Mouse (Mus musculus): ENCODE results near the gene Klf2.
A peak's percentile ranks its signal among the peaks of the same experiment; 100 is the strongest.

The Klf2 gene

DNA sequence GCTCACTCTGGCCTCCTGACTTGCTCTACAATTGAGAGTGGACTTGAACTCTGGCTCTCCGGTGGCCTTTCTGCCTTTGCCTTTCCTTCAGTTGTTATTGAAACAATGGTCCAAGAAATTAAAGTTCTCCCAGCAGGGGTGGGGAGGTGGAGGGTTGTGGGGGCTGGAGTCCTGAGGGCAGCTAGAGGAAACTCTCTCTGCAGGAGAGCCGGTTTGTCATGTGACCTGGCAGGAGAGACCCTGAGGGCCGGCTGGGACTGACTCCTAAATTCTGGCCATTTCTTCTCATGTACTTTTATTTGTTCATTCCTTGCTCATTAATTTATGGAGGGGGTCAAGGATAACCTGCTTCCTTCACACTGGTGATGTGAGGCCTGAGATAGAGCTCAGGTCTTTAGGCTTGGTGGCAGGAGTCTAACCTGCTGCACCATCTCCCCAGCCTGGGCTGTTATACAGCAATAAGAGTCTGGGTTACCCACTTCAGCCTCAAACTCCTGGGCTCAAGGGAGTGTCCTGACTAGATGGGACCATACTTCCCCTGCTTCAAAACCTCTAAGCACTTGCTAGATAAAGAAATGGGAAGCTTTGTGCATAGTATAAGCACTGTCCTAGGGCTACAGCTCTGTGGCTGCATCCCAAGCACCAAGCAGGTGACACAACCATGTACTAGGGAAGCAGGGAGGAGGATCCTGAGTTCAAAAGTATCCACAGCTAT, 14.8 kb downstream of the Klf2 start:
- no peak for DNase-seq (ENCODE audit: low read depth)

DNA sequence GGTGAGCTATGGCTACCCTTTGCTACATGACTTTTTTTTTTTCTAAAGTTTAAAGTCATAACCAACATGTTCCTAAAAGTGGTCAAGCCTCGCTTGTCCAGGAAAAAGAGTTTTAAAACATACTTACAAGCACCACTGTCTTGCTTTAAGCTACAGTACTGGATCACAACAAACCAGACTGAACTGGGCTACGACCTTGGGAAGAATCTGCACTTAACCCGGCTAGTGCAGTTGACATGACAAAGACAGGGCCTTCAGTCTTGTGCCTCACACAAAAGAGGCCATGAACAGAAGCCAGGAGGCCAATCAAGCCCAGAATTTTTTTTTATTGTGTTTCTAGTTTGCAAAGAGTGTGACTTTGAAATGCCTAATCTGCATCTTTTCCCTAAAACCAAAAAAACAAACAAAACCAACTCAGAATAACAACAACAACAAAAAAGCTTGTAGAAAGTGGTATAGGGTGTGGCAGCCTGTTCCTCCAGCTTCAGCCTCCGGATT, 15.4 kb downstream of the Klf2 start:
- no peak for DNase-seq (ENCODE audit: low read depth)

GRCm38 (mm10) chr8:72336273-72336672, 17.4 kb downstream of the Klf2 start:
- DNase-seq (ENCODE audit: low read depth), result no peak

GRCm38 (mm10) chr8:72337034-72337433, 18.2 kb downstream of the Klf2 start:
- DNase-seq (ENCODE audit: low read depth), result no peak

DNA sequence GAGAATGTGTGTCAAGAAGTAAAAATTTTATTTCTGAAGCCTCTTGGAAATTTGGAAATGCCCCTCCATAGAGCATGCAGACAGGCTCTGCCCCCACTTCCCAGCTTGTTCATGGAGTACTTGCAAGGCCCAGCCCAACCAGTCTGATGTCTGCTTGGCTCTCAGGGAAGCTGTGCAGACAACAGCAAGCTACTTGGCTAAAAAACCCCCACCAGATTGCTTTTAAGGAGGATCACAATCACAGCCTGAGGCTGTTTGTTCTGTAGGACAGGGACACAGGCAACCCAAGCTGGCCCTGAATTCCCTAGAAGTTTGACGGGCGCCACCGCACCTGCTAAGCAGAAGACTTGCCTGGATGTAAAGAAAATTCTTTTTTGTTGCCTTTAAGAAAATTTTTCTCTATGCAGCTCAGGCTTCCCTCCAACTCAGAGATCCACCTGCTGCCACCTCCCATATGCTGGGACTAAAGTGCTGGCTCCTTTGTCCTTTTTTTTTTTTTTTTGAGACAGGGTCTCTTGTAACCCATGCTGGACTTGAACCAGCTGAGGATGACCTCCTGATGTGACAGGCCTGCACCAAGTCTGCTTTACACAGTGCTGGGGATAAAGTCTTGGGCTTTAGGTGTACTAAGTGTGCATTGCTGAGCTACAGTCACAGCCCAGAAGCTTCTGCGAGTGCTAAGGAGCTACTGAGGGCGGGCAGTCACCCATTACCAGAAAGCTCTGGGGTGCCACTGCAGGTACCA, 23.9 kb downstream of the Klf2 start:
- no peak for DNase-seq (ENCODE audit: low read depth)

DNA sequence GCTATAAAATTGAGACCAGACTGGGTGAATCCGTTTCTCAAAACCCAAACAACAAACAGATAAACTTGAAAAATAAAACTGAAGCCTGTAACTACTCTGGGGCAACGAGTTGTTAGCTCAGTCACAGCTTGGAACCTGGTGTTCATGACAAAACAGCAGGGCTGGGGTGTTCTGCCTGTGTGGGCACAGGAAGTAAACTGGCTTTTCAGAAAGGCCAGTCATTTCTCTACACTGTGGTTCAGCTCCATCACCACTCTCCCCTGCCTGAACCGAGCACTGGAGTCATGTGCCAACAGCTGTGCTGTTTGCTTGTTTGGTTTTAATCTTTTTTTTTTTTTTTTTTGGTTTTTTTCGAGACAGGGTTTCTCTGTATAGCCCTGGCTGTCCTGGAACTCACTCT, 24.9 kb downstream of the Klf2 start:
- DNase-seq (ENCODE audit: low read depth), result no peak

DNA sequence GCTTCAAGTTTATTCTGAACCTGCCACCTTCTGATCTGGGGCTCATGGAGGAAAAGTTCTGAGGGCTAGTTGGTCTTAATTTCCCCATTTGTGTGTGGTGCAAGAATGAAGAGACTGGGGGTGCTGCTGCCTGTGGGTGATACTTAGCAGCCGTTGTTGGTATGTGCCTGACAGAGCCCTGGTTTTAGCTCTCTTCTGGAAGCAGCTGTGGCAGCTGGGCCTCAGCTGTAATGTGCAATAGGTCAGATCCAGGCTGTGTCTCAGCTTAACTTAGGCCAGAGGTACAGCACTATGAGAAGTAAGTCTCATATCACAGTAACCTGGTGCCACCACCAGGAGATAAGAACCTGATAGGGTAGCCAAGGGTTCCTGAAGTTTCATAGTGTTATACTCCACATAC, 28.7 kb downstream of the Klf2 start:
- DNase-seq (ENCODE audit: low read depth), result peak; percentile 32

- DNase-seq (ENCODE audit: low read depth), result no peak
Measured at GRCm38 (mm10) chr8:72348114-72348513, 29.3 kb downstream of the Klf2 start.

GRCm38 (mm10) chr8:72348956-72349355, 30.1 kb downstream of the Klf2 start:
- DNase-seq (ENCODE audit: low read depth), result no peak

- DNase-seq (ENCODE audit: low read depth), result peak; percentile 23
Measured at GRCm38 (mm10) chr8:72349838-72350237, 31.0 kb downstream of the Klf2 start.

DNA sequence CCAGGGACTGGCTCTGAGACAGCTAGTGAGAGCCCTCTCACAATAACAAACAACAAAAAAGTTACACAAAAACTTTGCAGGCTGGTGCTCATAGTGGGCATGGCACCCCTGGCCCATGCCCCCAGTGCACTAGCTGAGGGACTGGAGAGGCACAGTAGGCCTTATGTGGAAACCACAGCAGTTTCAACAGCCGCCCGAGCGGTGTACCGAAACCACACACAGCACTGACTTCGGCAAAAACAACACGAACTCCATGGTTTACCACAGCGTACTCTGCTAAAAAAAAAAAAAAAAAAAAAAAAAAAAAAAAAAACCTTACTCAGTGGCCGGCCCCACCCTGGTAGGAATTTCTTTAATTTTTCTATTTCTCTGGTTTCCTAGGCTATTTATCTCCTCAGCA, 31.9 kb downstream of the Klf2 start:
- peak; percentile 87 for DNase-seq (ENCODE audit: low read depth)

DNA sequence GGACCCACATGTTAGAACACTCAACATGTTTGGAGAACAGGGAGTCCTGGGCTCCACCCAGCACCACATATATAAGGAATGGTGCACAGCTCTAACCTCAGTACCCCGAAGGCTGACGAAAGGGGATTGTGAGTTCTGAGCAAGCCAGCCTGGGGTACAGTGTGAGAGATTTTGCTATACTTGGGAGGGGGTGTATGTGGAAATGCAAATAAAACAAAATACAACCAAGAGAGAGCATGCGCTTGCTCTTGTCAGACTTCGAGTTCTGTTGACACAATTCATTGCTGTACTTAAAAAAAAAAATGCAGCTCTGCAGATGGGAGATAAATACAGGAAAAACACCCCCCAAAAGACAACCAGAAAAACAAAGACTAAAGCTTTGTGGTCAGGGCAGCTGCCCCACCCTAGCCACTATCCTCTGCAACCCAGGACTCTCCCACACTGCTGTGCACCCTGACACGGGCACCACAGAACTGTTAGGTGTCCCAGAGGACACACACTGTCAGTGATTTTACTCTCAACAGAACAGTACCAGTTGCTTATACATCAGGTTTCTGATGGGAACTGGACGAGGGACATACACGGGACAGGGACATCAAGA, 32.7 kb downstream of the Klf2 start:
- no peak for DNase-seq (ENCODE audit: low read depth)

DNA sequence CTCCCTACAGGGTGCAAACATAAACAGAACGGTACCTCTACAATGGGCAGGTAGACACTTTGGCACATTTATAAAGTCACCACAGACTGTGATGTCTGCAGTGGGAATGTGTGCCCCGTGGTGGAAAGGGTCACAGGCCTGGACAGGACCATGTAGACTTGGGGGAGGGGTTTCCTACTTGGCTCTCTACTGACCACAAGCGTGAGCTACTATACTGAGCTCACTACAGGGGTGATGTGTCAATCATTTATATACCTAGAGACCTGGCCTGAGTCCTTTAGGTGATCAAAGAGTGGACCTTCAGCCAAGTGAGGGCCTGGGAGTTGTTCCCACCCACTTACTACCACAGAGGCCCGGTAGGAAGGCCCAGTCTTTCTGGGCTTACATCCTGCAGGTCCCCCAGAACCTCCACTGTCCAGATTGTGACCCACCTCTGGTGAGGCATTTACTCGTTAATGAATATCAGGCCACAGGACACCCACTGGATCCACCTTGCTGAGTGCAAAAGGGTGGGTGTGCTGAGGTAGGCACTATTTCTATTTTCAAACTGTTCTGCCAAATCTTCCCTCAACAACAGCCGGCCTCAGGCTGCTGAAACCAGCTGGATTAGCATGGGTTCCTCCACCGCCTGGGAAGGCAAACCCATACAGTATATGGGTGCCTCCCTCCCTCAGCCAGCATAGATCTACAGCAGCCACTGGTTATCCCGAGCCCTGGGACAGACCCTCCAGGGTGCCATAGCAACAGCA, 34.3 kb downstream of the Klf2 start:
- no peak for DNase-seq (ENCODE audit: low read depth)

- no peak for DNase-seq (ENCODE audit: low read depth)
Measured at GRCm38 (mm10) chr8:72353700-72354045, 34.8 kb downstream of the Klf2 start.

- peak; percentile 63 for DNase-seq (ENCODE audit: low read depth)
Measured at GRCm38 (mm10) chr8:72354272-72354671, 35.4 kb downstream of the Klf2 start.

DNA sequence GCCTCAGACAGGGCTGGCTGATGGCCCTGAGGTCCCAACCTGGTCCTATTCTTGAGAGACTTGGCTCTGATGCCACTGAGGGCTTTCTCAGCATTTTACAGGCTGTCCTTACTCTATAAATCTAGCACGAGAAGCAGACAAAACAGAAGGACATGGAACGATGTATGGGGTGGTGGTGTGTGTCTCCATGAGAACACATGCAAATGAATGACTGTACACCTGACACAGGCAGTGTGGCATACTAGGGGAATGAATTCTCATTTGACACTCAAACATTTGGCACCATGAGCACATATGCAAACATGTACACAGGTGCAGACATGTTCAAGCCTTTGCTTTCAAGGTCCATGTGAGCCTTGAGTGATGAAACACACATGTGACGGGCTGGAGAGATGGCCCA, 37.8 kb downstream of the Klf2 start:
- no peak for DNase-seq (ENCODE audit: low read depth)

DNA sequence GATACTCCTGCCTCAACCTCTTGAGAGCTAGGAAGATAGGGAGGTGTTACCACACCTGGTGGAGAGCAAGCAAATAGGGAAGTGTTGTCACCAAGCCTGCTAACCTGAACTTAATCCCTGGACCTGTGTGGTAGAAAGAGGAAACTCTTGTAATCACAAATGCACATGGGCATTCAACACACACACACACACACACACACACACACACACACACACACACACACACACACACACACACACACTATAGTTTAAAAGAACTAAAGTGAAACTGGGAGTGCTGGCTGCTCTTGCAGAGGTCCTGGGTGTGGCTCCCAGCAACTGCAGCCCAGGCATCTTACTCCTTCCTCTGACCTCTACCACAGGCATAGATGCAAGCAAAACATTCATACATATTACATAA, 41.3 kb downstream of the Klf2 start:
- DNase-seq (ENCODE audit: low read depth), result no peak

DNA sequence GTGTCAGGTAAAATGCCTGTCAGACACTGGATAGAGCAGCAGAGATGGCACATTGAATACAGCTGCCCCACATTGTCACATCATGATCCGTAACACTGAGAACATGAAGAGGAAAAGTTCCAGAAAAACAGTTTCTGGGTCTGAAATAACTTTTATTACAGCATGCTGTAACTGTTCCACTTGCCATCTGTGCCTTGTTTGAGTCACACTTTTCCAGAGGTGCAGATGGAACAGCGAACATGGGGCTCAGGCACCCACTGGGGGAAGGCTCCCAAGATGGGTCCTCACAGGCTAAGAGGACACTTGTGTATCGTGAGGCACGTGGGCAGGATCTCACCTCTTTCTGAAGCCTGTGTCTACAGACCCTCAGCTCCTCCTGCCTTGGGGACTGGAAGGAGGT, 43.9 kb downstream of the Klf2 start:
- DNase-seq (ENCODE audit: low read depth), result no peak

DNA sequence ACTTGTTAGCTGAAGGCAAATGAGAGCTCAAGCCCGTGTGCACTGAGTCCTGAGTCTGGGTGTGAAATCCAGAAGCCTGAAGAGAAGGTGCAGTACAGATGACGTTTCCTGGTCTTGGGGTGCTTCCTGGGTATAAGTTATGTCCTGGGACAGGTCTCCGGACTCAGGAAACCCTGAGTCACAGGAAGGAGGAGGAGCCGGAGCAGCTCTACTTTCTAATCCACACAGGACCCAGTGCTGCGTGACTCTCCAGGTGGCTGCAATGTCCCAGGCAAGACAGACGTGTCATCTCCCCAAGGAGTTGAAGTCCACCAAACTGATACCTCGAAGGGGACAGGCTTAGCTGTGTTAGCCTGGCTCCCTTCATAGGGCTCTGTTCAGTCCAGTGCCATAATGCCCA, 44.6 kb downstream of the Klf2 start:
- peak; percentile 45 for DNase-seq (ENCODE audit: low read depth)

- no peak for DNase-seq (ENCODE audit: low read depth)
Measured at GRCm38 (mm10) chr8:72365016-72365415, 46.2 kb downstream of the Klf2 start.

- DNase-seq (ENCODE audit: low read depth), result peak; percentile 80
Measured at GRCm38 (mm10) chr8:72365826-72366225, 47.0 kb downstream of the Klf2 start.

GRCm38 (mm10) chr8:72366435-72366834, 47.6 kb downstream of the Klf2 start:
- no peak for DNase-seq (ENCODE audit: low read depth)
